Mouse (Mus musculus) C2C12 (cell line): ENCODE measurements at regions not wholly inside any gene's neighbourhood (a gene's known extent, or its start where the extent isn't known, plus 50 kb on each side); places are given as distances from the start of the nearest gene placed in this dataset.

Experiments used
- CEBPB ChIP-seq: IDR thresholded peaks from one replicate; pipeline ENCODE4 v1.6.1; 2011; ENCODE audit warnings: low read depth, mild to moderate bottlenecking, control low read depth, moderate library complexity
- CTCF ChIP-seq: IDR thresholded peaks from one replicate; pipeline ENCODE4 v1.5.1; 2011; ENCODE audit not compliant: control insufficient read depth, insufficient read depth, insufficient read length
- FOSL1 ChIP-seq: IDR thresholded peaks from one replicate; pipeline ENCODE4 v1.8.0; 2011; ENCODE audit warnings: mild to moderate bottlenecking, low read length; ENCODE audit not compliant: poor library complexity, insufficient read depth, severe bottlenecking
- MAX ChIP-seq: IDR thresholded peaks from one replicate; pipeline ENCODE4 v1.6.1; 2011; ENCODE audit warnings: mild to moderate bottlenecking, control low read depth
- MYOD1 ChIP-seq: IDR thresholded peaks from one replicate; pipeline ENCODE4 v1.6.1; 2011; ENCODE audit warnings: low read depth; ENCODE audit not compliant: control insufficient read depth, insufficient read length
- MYOG ChIP-seq: IDR thresholded peaks from one replicate; pipeline ENCODE4 v1.6.1; 2011; ENCODE audit not compliant: control insufficient read depth, insufficient read length; ENCODE audit errors: extremely low read depth
- USF1 ChIP-seq: IDR thresholded peaks from one replicate; pipeline ENCODE4 v1.6.1; 2011; ENCODE audit warnings: low read depth, mild to moderate bottlenecking, control low read depth, moderate library complexity

DNA sequence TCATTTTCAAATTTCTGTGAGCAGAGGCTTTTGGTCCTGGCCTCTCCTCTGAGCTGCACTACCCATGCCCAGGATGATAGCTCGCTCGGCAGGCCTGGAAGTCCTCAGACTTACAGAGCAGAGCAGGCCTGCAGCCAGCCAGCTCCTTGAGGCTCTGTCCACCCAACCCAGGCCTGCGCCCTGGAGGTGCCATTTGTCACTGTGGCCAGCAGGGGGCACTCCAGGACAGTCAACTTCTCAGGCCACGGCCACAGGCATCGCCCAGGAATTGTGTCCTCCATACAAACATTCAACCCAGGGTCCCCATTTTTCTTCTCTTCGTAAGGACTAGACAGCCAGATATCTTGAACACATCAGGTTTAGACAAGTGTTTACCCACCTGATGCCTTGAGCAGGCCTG is 53.9 kb upstream of the Dmrtb1 start:
- TF ChIP-seq CTCF (peak; percentile 96), MAX (no peak), USF1 (no peak), CEBPB (no peak), MYOD1 (no peak), FOSL1 (no peak), MYOG (no peak)
